ENCODE assay signal across 34 mouse cellular contexts in genomic region chr11:90460458-90460857, GRCm38 (mm10).
"Had no signal": no experiment of that assay in that cellular context is flagged by ENCODE, and none has a peak within 500 bp of the region (broad histone marks: within the 10 kb centered on the region; RNA-seq: fewer than 3 reads in every experiment).

No protein-coding gene starts in this region.

- DNase-seq: heart, postnatal 10 days; heart, postnatal 14 days; heart, postnatal 4 days; kidney, adult 11 months; kidney, adult 18-20 months; kidney, adult 2 months; kidney, adult 8-10 months; kidney, adult 9 months; kidney, postnatal 10 days; kidney, postnatal 14 days; kidney, postnatal 25 days; kidney, postnatal 36 days; kidney, postnatal 4 days; layer of hippocampus, adult 9-11 months; layer of hippocampus, postnatal 36 days had no signal

- H3K4me1 ChIP-seq: heart, embryonic 10.5 days; heart, embryonic 12.5 days; heart, embryonic 13.5 days; heart, embryonic 15.5 days; hindbrain, embryonic 12.5 days; hindbrain, embryonic 15.5 days; intestine, embryonic 15.5 days had no signal

- H3K9ac ChIP-seq: heart, embryonic 12.5 days; heart, embryonic 13.5 days; heart, embryonic 15.5 days; hindbrain, embryonic 12.5 days; hindbrain, embryonic 13.5 days; hindbrain, embryonic 14.5 days; hindbrain, embryonic 15.5 days; intestine, embryonic 15.5 days had no signal

- H3K27ac ChIP-seq: heart, embryonic 10.5 days; heart, embryonic 13.5 days; heart, embryonic 15.5 days; hindbrain, embryonic 10.5 days; hindbrain, embryonic 12.5 days; hindbrain, embryonic 13.5 days; hindbrain, embryonic 14.5 days; hindbrain, embryonic 15.5 days; hindbrain, postnatal 0 days; intestine, embryonic 15.5 days; kidney, postnatal 0 days; layer of hippocampus, adult 2 months; left cerebral cortex, adult 2 months had no signal

- ATAC-seq: hindbrain, embryonic 16.5 days; hindbrain, postnatal 0 days; inflammation-experienced regulatory T-cells, adult 6 months; intestine, embryonic 15.5 days; intestine, embryonic 16.5 days; intestine, postnatal 0 days had no signal

- H3K4me2 ChIP-seq: heart, embryonic 11.5 days; heart, embryonic 12.5 days; heart, embryonic 13.5 days; heart, embryonic 15.5 days; hindbrain, embryonic 12.5 days; hindbrain, embryonic 13.5 days; hindbrain, embryonic 14.5 days; hindbrain, embryonic 15.5 days; intestine, embryonic 15.5 days had no signal

- H3K27me3 ChIP-seq: heart, embryonic 12.5 days; heart, embryonic 13.5 days; heart, embryonic 15.5 days; hindbrain, embryonic 12.5 days; hindbrain, embryonic 13.5 days; hindbrain, embryonic 15.5 days; intestine, embryonic 15.5 days had no signal

- H3K9me3 ChIP-seq: heart, embryonic 10.5 days; heart, embryonic 12.5 days; heart, embryonic 13.5 days; heart, embryonic 15.5 days; hindbrain, embryonic 10.5 days; hindbrain, embryonic 12.5 days; hindbrain, embryonic 13.5 days; hindbrain, embryonic 15.5 days; intestine, embryonic 15.5 days had no signal

- H3K4me3 ChIP-seq: heart, embryonic 10.5 days; heart, embryonic 12.5 days; heart, embryonic 13.5 days; heart, embryonic 15.5 days; hindbrain, embryonic 10.5 days; hindbrain, embryonic 12.5 days; hindbrain, embryonic 13.5 days; hindbrain, embryonic 15.5 days; intestine, embryonic 15.5 days; layer of hippocampus, adult 2 months; left cerebral cortex, adult 2 months had no signal

- H3K36me3 ChIP-seq: heart, embryonic 10.5 days; heart, embryonic 12.5 days; heart, embryonic 13.5 days; heart, embryonic 15.5 days; hindbrain, embryonic 10.5 days; hindbrain, embryonic 12.5 days; hindbrain, embryonic 13.5 days; hindbrain, embryonic 15.5 days; intestine, embryonic 15.5 days had no signal
